Mouse (Mus musculus): ENCODE measurements around the gene Phf1. TPM values are rescaled to one million over a fixed set of nuclear protein-coding genes. Genes with fewer than 3 reads are reported as not detected.
"Not testable (repeated sequence)": the region's sequence is repeated elsewhere in the genome, so short reads cannot be mapped to it uniquely, and the experiment has no call there.

Phf1 gene
- polyA plus RNA-seq, 1 experiment from 2014 or later: 29.5 TPM

DNA sequence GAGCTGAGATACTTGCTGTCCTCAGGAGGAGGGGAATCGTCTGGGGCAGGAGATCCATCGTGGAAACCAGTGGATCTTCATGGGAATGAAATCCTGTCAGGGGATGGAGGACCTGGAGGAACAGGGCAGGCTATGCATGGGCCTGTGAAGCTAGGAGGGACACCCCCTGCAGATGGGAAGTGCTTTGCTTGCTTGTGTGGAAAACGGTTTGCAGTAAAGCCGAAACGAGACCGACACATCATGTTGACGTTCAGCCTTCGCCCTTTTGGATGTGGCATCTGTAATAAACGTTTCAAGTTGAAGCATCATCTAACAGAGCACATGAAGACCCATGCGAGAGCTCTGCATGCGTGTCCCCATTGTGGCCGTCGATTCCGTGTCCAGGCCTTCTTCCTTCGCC lies 41.7 kb downstream of the Phf1 start:
- H3K4me3 ChIP-seq: no peak overlapping the region
- H3K36me3 ChIP-seq (replicated peaks): peaks cover 23% of the 10 kb centered on the region; the same call in 1 of the 2 replicates
- H3K9me3 ChIP-seq: no peaks in the 10 kb centered on the region
- WGBS: 93% methylated on average over 15 of the region's 15 CpGs
- peaks cover 50% of the 10 kb centered on the region for H3K4me1 ChIP-seq
- H3K27ac ChIP-seq: no peak overlapping the region
- no peak overlapping the region for H3K9ac ChIP-seq
- H3K27me3 ChIP-seq (replicated peaks): no peaks in the 10 kb centered on the region
- no peak for ATAC-seq (replicated peaks)
- H3K4me2 ChIP-seq: peak overlapping the region; percentile 90

DNA sequence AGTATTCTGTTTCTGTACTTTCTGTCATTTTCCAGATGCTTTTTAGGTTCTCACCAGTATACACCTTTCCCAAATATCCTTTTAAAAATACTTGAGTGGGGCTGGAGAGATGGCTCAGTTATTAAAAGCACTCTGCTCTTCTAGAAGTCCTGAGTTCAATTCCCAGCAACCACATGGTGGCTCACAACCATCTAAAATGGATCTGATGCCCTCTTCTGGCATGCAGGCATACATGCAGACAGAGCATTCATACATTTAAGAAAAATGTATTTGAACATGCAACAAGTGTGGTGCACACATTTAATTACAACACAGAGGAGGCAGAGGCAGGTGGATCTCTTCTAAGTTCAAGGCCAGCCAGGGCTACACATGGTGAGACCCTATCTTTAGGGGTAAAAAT lies 42.6 kb downstream of the Phf1 start:
- Histone ChIP-seq H3K9ac (no peak overlapping the region), H3K27ac (no peak overlapping the region), H3K36me3 (replicated peaks) (peaks cover 21% of the 10 kb centered on the region; the same call in 1 of the 2 replicates), H3K4me3 (no peak overlapping the region), H3K4me2 (no peak overlapping the region), H3K9me3 (no peaks in the 10 kb centered on the region), H3K27me3 (replicated peaks) (no peaks in the 10 kb centered on the region), H3K4me1 (peaks cover 50% of the 10 kb centered on the region)
- no peak for ATAC-seq (replicated peaks)

DNA sequence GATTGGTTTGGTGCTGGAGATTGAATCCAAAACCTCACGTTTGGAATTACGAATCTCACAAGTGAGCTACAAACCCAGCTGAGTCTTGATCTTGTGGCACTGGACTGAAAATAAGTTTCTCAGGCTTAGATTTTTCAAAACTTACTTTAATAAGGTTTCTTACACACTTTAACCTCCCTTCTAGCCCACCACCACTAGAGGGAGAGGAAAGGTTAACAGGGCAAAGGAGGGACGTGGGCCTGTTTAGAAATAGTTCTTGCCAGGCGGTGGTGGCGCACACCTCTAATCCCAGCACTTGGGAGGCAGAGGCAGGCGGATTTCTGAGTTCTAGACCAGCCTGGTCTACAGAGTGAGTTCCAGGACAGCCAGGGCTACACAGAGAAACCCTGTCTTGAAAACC lies 44.5 kb downstream of the Phf1 start:
- peaks cover 21% of the 10 kb centered on the region; the same call in 1 of the 2 replicates for H3K36me3 ChIP-seq (replicated peaks)
- WGBS: 85% methylated on average over 6 of the region's 6 CpGs
- H3K9ac ChIP-seq; H3K4me2 ChIP-seq; H3K27ac ChIP-seq; H3K4me3 ChIP-seq; ATAC-seq (replicated peaks); H3K9me3 ChIP-seq; H3K27me3 ChIP-seq (replicated peaks): not testable (repeated sequence)
- peaks cover 37% of the 10 kb centered on the region for H3K4me1 ChIP-seq

DNA sequence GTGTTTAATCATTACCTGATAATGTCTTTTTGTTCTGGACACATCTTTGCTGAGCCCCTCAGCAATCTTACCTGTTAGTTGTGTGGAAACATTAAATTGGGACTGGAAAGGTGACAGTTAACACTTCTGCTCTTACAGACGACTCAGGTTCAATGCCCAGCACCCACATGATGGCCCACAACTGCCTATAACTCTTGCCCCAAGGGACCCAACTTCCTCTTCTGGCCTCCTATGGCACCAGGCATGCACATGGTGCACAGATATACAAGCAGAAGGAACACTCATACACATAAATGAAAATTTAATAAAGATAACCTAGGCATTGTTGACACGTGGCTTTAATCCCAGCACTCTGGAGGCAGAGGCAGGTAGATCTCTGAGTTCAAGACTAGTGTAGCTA lies 46.6 kb downstream of the Phf1 start:
- no peak overlapping the region for H3K27ac ChIP-seq
- H3K9me3 ChIP-seq: no peaks in the 10 kb centered on the region
- ATAC-seq (replicated peaks): no peak
- 81% methylated on average over 2 of the region's 2 CpGs for whole genome bisulfite sequencing
- H3K9ac ChIP-seq: no peak overlapping the region
- H3K4me1 ChIP-seq: peaks cover 24% of the 10 kb centered on the region
- no peak overlapping the region for H3K4me2 ChIP-seq
- H3K4me3 ChIP-seq: no peak overlapping the region
- peaks cover 21% of the 10 kb centered on the region; the same call in 1 of the 2 replicates for H3K36me3 ChIP-seq (replicated peaks)
- H3K27me3 ChIP-seq (replicated peaks): no peaks in the 10 kb centered on the region

DNA sequence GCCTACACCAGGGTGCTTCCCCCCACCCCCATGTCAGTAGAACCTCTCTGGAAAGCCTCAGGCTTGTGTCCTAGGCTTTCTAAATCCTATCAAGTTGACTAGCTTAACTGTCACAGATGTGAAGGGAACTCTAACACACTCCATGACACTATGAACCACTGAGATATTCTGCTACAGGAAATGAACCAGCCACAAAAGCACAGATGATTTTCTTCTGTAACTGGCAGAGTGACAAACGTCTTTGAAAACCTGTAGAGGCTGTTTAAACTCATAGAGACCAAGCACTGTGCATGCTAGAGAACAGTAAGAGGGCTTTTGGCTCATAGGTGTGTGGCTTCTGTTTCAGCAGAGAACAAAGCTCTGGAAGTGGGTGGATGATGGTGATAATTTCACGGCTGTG lies 48.2 kb downstream of the Phf1 start:
- Histone ChIP-seq H3K9me3 (no peaks in the 10 kb centered on the region), H3K27ac (no peak overlapping the region), H3K9ac (no peak overlapping the region), H3K4me2 (no peak overlapping the region), H3K36me3 (replicated peaks) (peaks cover 12% of the 10 kb centered on the region; the same call in 1 of the 2 replicates), H3K27me3 (replicated peaks) (no peaks in the 10 kb centered on the region), H3K4me3 (no peak overlapping the region), H3K4me1 (peaks cover 8% of the 10 kb centered on the region)
- WGBS: 80% methylated on average over 2 of the region's 2 CpGs
- ATAC-seq (replicated peaks): no peak

DNA sequence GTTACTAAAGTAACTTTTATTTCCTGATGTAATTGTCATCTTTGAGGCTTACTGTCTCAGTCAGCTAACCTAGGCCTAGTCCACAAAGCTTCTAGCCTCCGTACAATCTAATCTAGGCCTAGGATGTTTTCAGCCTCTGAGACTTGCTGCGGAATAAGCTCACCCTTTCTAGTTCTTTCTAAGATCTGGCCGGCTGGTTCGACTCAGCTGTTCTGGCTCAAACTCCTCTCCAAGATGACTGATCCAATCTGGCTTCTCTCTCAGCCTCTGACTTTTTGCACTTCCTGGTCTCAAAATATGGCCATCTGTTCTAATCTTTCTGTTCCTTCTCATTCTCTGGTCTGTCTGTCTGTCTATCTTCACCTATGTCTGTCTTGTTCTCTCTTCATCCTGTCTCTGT lies 50.5 kb downstream of the Phf1 start:
- no peak for ATAC-seq (replicated peaks)
- 94% methylated on average over 4 of the region's 4 CpGs for WGBS
- H3K36me3 ChIP-seq (replicated peaks): peaks cover 2% of the 10 kb centered on the region; the same call in 1 of the 2 replicates

DNA sequence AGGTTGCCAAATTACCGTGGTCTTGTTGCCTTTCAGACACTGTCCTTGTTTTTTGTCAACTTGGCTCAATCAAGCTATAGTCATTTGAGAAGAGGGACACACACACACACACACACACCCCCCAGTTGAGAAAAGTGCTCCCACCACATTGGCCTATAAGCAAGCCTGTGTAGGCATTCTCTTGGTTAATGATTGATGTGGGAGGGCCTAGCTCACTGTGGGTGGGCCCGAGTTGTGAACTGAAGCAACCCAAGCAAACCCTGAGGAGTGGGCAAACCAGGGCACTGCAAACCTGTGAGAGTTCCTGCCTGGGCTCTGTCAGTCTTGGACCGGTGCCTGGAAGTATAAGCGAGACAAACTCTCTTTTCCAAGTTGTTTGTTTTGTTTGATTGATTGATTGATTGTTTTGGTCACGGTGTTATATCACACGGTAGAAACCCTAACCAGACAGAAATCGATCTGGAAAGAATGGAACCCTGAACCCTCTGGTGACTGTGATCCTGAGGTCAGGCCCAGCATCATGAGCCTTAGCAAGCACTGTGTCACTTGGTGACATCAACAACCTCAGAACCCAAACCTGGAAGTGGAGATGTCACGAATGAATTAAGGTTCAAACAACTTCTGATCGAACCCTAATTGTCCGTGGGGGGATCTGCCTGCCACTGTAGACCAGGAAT lies 52.8 kb downstream of the Phf1 start:
- Histone ChIP-seq H3K27ac (no peak overlapping the region), H3K4me3 (no peak overlapping the region), H3K36me3 (replicated peaks) (no peaks in the 10 kb centered on the region), H3K4me2 (no peak overlapping the region), H3K9me3 (no peaks in the 10 kb centered on the region), H3K9ac (no peak overlapping the region), H3K4me1 (no peaks in the 10 kb centered on the region), H3K27me3 (replicated peaks) (no peaks in the 10 kb centered on the region)
- no peak for ATAC-seq (replicated peaks)
- 89% methylated on average over 10 of the region's 10 CpGs for WGBS

More for the DNA sequence above, 50.5 kb downstream of the Phf1 start:
- Histone ChIP-seq H3K27me3 (replicated peaks) (no peaks in the 10 kb centered on the region), H3K27ac (no peak overlapping the region), H3K4me3 (no peak overlapping the region), H3K9me3 (no peaks in the 10 kb centered on the region), H3K4me2 (no peak overlapping the region), H3K4me1 (no peaks in the 10 kb centered on the region), H3K9ac (no peak overlapping the region)

Small RNA genes within 50 kb of the gene (microRNA-seq; reads per million reads assigned to microRNA genes)
- gene Gm27775 (not detected), gene Mir3083 (1.5 reads per million), gene Mir6968 (not detected)

Other genes with a start within 250 kb of the Phf1 start
- 11.8 and 14.8 TPM in 2 replicates for gene Crebrf, start 217.4 kb upstream of the Phf1 start, polyA plus RNA-seq (2015; fragmentation: Nextera tagmentation; extraction: Ambion mirVana)
- 60.6 and 61.5 TPM in 2 replicates for gene Bnip1, start 152.0 kb upstream of the Phf1 start, polyA plus RNA-seq (2015; fragmentation: Nextera tagmentation; extraction: Ambion mirVana)
- gene Nkx2-5, start 88.0 kb upstream of the Phf1 start, polyA plus RNA-seq (2015; fragmentation: Nextera tagmentation; extraction: Ambion mirVana): 0.10 and 0.92 TPM in 2 replicates
- gene Kifc5b, start 16.0 kb upstream of the Phf1 start, polyA plus RNA-seq (2015; fragmentation: Nextera tagmentation; extraction: Ambion mirVana): 3.3 and 3.5 TPM in 2 replicates
- 127 and 131 TPM in 2 replicates for gene Cuta, start 6.5 kb downstream of the Phf1 start, polyA plus RNA-seq (2015; fragmentation: Nextera tagmentation; extraction: Ambion mirVana)
- 6.0 and 7.3 TPM in 2 replicates for gene Syngap1, start 8.2 kb downstream of the Phf1 start, polyA plus RNA-seq (2015; fragmentation: Nextera tagmentation; extraction: Ambion mirVana)
- gene Zbtb9, start 40.1 kb downstream of the Phf1 start, polyA plus RNA-seq (2015; fragmentation: Nextera tagmentation; extraction: Ambion mirVana): 15.4 and 16.9 TPM in 2 replicates
- gene Bak1, start 96.0 kb downstream of the Phf1 start, polyA plus RNA-seq (2015; fragmentation: Nextera tagmentation; extraction: Ambion mirVana): 3.5 and 4.2 TPM in 2 replicates
- gene Itpr3, start 124.3 kb downstream of the Phf1 start, polyA plus RNA-seq (2015; fragmentation: Nextera tagmentation; extraction: Ambion mirVana): 0.78 and 0.80 TPM in 2 replicates
- gene Uqcc2, start 200.9 kb downstream of the Phf1 start, polyA plus RNA-seq (2015; fragmentation: Nextera tagmentation; extraction: Ambion mirVana): 365 and 372 TPM in 2 replicates
- gene Ip6k3, start 234.7 kb downstream of the Phf1 start, polyA plus RNA-seq (2015; fragmentation: Nextera tagmentation; extraction: Ambion mirVana): 0.21 and 0.40 TPM in 2 replicates